Mouse (Mus musculus) MEL (cell line): Measurements from ENCODE around the gene Tpcn2. TPM values are rescaled to one million over a fixed set of nuclear protein-coding genes. Genes with fewer than 3 reads are reported as not detected.

ENCODE experiments used
- DNase-seq: peaks from one replicate; pipeline ENCODE4 v3.0.0; 2011; ENCODE audit warnings: low read depth, low spot score
- H3K27ac ChIP-seq: 2 replicates; pipeline ENCODE4 v1.5.1; 2012; ENCODE audit warnings: low read depth, mild to moderate bottlenecking, control low read depth, low read length, moderate library complexity; ENCODE audit not compliant: control insufficient read depth
- H3K27me3 ChIP-seq, 2 experiments: fragments of 150-350 bp in 1 of 2; sonication (generic) in 1 of 2; 2 replicates each; pipeline ENCODE4 v1.6.1; 2012; ENCODE audit warnings: low read length in 2 of 2, mild to moderate bottlenecking in 2 of 2, improper control_type of control experiment in 1 of 2, moderate library complexity in 1 of 2; ENCODE audit not compliant: insufficient read depth in 2 of 2, control insufficient read depth in 1 of 2
- H3K36me3 ChIP-seq, 2 experiments: 2 replicates each; pipeline ENCODE4 v1.6.1; 2012 to 2014; ENCODE audit warnings: low read length in 2 of 2, improper control_type of control experiment in 1 of 2, inconsistent platforms in 1 of 2, mild to moderate bottlenecking in 1 of 2; ENCODE audit not compliant: insufficient read depth in 2 of 2, control insufficient read depth in 1 of 2
- H3K4me1 ChIP-seq, 2 experiments: fragments of 150-350 bp in 1 of 2; sonication (generic) in 1 of 2; 2 replicates each; pipeline ENCODE4 v1.6.1; 2012; ENCODE audit warnings: low read length in 2 of 2, improper control_type of control experiment in 1 of 2, mild to moderate bottlenecking in 1 of 2; ENCODE audit not compliant: insufficient read depth in 2 of 2, control insufficient read depth in 1 of 2
- H3K4me3 ChIP-seq, 2 experiments: fragments of 150-350 bp in 1 of 2; sonication (generic) in 1 of 2; 2 replicates each; pipeline ENCODE4 v1.5.1; 2012; ENCODE audit warnings: low read depth in 2 of 2, low read length in 2 of 2, mild to moderate bottlenecking in 2 of 2, moderate library complexity in 2 of 2, control low read depth in 1 of 2, improper control_type of control experiment in 1 of 2; ENCODE audit not compliant: control insufficient read depth in 1 of 2, insufficient read depth in 1 of 2
- H3K79me2 ChIP-seq: 2 replicates; pipeline ENCODE4 v1.6.1; 2012; ENCODE audit warnings: mild to moderate bottlenecking, low read length, moderate library complexity; ENCODE audit not compliant: control insufficient read depth, poor library complexity, insufficient read depth
- H3K9ac ChIP-seq: 2 replicates; pipeline ENCODE4 v1.6.1; 2012; ENCODE audit warnings: low read depth, mild to moderate bottlenecking, control low read depth, low read length, moderate library complexity; ENCODE audit not compliant: control insufficient read depth, poor library complexity, severe bottlenecking
- H3K9me3 ChIP-seq: fragments of 150-350 bp; sonication (generic); replicated peaks from 2 replicates; pipeline ENCODE4 v1.6.1; 2012; ENCODE audit warnings: mild to moderate bottlenecking, low read length, improper control_type of control experiment, moderate library complexity; ENCODE audit not compliant: insufficient read depth
- BHLHE40 ChIP-seq: IDR thresholded peaks from 2 replicates; pipeline ENCODE4 v1.6.1; 2012; ENCODE audit warnings: low read depth, mild to moderate bottlenecking, inconsistent platforms, low read length, improper control_type of control experiment, borderline replicate concordance
- CHD1 ChIP-seq: IDR thresholded peaks from 2 replicates; pipeline ENCODE4 v1.6.1; 2012; ENCODE audit warnings: low read depth, mild to moderate bottlenecking, inconsistent platforms, low read length, improper control_type of control experiment
- CHD2 ChIP-seq: IDR thresholded peaks from 2 replicates; pipeline ENCODE4 v1.6.1; 2011; ENCODE audit warnings: low read length, improper control_type of control experiment
- ELF1 ChIP-seq: IDR thresholded peaks from 2 replicates; pipeline ENCODE4 v1.6.1; 2014; ENCODE audit warnings: low read depth, mild to moderate bottlenecking, inconsistent platforms, low read length, improper control_type of control experiment, moderate library complexity
- GABPA ChIP-seq: IDR thresholded peaks from 2 replicates; pipeline ENCODE4 v1.6.1; 2012; ENCODE audit warnings: low read depth, mild to moderate bottlenecking, inconsistent platforms, low read length, improper control_type of control experiment, moderate library complexity
- GATA1 ChIP-seq: IDR thresholded peaks from 2 replicates; pipeline ENCODE4 v1.6.1; 2011; ENCODE audit warnings: low read depth, low read length, improper control_type of control experiment
- HCFC1 ChIP-seq: IDR thresholded peaks from 2 replicates; pipeline ENCODE4 v1.6.1; 2012; ENCODE audit warnings: low read depth, mild to moderate bottlenecking, inconsistent platforms, low read length, improper control_type of control experiment, moderate library complexity
- KAT2A ChIP-seq: conservative IDR thresholded peaks from 2 replicates; pipeline ENCODE4 v1.6.1; 2012; ENCODE audit warnings: low read depth, low read length, improper control_type of control experiment, inconsistent platforms
- MAFK ChIP-seq: IDR thresholded peaks from 2 replicates; pipeline ENCODE4 v1.6.1; 2011; ENCODE audit warnings: low read depth, mild to moderate bottlenecking, low read length, improper control_type of control experiment, borderline replicate concordance
- MAX ChIP-seq: IDR thresholded peaks from 2 replicates; pipeline ENCODE4 v1.6.1; 2011; ENCODE audit warnings: low read length, improper control_type of control experiment
- MEF2A ChIP-seq: IDR thresholded peaks from 2 replicates; pipeline ENCODE4 v1.6.1; 2014; ENCODE audit warnings: low read depth, mild to moderate bottlenecking, inconsistent platforms, low read length, improper control_type of control experiment; ENCODE audit not compliant: poor library complexity, insufficient replicate concordance, severe bottlenecking; ENCODE audit errors: extremely low read depth
- MXI1 ChIP-seq: IDR thresholded peaks from 2 replicates; pipeline ENCODE4 v1.6.1; 2011; ENCODE audit warnings: mild to moderate bottlenecking, low read depth, low read length, improper control_type of control experiment
- MYB ChIP-seq: IDR thresholded peaks from 2 replicates; pipeline ENCODE4 v1.6.1; 2011; ENCODE audit warnings: mild to moderate bottlenecking, low read depth, low read length, improper control_type of control experiment
- NELFE ChIP-seq: IDR thresholded peaks from 2 replicates; pipeline ENCODE4 v1.6.1; 2011; ENCODE audit warnings: low read depth, low read length, improper control_type of control experiment
- NRF1 ChIP-seq: IDR thresholded peaks from 2 replicates; pipeline ENCODE4 v1.6.1; 2014; ENCODE audit warnings: low read depth, mild to moderate bottlenecking, inconsistent platforms, low read length, improper control_type of control experiment, moderate library complexity; ENCODE audit not compliant: poor library complexity, insufficient read depth, severe bottlenecking
- POLR2AphosphoS2 ChIP-seq: IDR thresholded peaks from 2 replicates; pipeline ENCODE4 v1.6.1; 2011; ENCODE audit warnings: low read length, improper control_type of control experiment
- POLR2AphosphoS5 ChIP-seq: IDR thresholded peaks from 2 replicates; pipeline ENCODE4 v1.6.1; 2012; ENCODE audit warnings: low read depth, borderline replicate concordance, mild to moderate bottlenecking, inconsistent platforms, low read length, moderate library complexity, mixed read lengths
- SIN3A ChIP-seq: IDR thresholded peaks from 2 replicates; pipeline ENCODE4 v1.6.1; 2012; ENCODE audit warnings: low read length, improper control_type of control experiment, inconsistent platforms
- TAL1 ChIP-seq: IDR thresholded peaks from 2 replicates; pipeline ENCODE4 v1.6.1; 2012; ENCODE audit warnings: mild to moderate bottlenecking, inconsistent platforms, low read length, moderate library complexity, mixed read lengths
- TCF12 ChIP-seq: IDR thresholded peaks from 2 replicates; pipeline ENCODE4 v1.6.1; 2014; ENCODE audit warnings: low read depth, mild to moderate bottlenecking, inconsistent platforms, low read length, improper control_type of control experiment, moderate library complexity
- ZKSCAN1 ChIP-seq: IDR thresholded peaks from 2 replicates; pipeline ENCODE4 v1.6.1; 2012; ENCODE audit warnings: low read depth, mild to moderate bottlenecking, inconsistent platforms, low read length, improper control_type of control experiment, moderate library complexity
- ZNF384 ChIP-seq: IDR thresholded peaks from 2 replicates; pipeline ENCODE4 v1.6.1; 2012; ENCODE audit warnings: low read depth, mild to moderate bottlenecking, inconsistent platforms, low read length, improper control_type of control experiment
- polyA plus RNA-seq, 2 experiments: library from polyadenylated mRNA; stranded (reverse) in 1 of 2; unstranded in 1 of 2; fragments of >175 nt in 1 of 2; fragments of >200 nt in 1 of 2; gene quantifications; 2 replicates each; pipeline versions ENCODE4 v1.2.1 to v1.2.4; 2012; ENCODE audit warnings: low replicate concordance in 2 of 2, low read depth in 1 of 2; ENCODE audit not compliant: insufficient read length in 2 of 2, insufficient read depth in 1 of 2, missing spikeins in 1 of 2
- total RNA-seq: library from RNA; depleted of rRNA; stranded (reverse); fragments of 300-350 nt; gene quantifications from 2 replicates; pipeline ENCODE4 v1.2.3, GENCODE M21; 2012

The Tpcn2 gene
- total and polyA plus RNA-seq, 3 experiments, result 6.4 to 10.3 TPM; not detected in 1

GRCm38 (mm10) chr7:145189342-145189741, 94.5 kb downstream of the Tpcn2 start:
- Histone ChIP-seq H3K4me3 (no peak overlapping the region), H3K9ac (no peak overlapping the region), H3K27me3 (no peaks in the 10 kb centered on the region), H3K27ac (no peak overlapping the region)
- DNase-seq, result no peak
- TF ChIP-seq MXI1 (no peak), KAT2A (no peak), ELF1 (no peak)
- TF ChIP-seq, all 39 proteins: peak for 0
- Histone ChIP-seq H3K79me2 (no peaks in the 10 kb centered on the region), H3K36me3 (no peaks in the 10 kb centered on the region), H3K4me1 (no peaks in the 10 kb centered on the region), H3K9me3 (no peaks in the 10 kb centered on the region)

GRCm38 (mm10) chr7:145187802-145188201, 96.0 kb downstream of the Tpcn2 start:
- H3K4me3 ChIP-seq, result no peak overlapping the region
- no peaks in the 10 kb centered on the region for H3K79me2 ChIP-seq
- H3K36me3 ChIP-seq, result no peaks in the 10 kb centered on the region
- TF ChIP-seq MAFK (no peak), MYB (no peak), MEF2A (no peak), MAX (no peak), ZNF384 (no peak), GABPA (no peak), GATA1 (no peak), HCFC1 (no peak), TAL1 (no peak), ZKSCAN1 (no peak), CHD2 (no peak), POLR2AphosphoS5 (no peak), POLR2AphosphoS2 (no peak), BHLHE40 (no peak), ELF1 (no peak), NRF1 (no peak), CHD1 (no peak), NELFE (no peak), SIN3A (no peak), TCF12 (no peak)
- no peak overlapping the region for H3K27ac ChIP-seq
- H3K9me3 ChIP-seq, result no peaks in the 10 kb centered on the region
- no peaks in the 10 kb centered on the region for H3K27me3 ChIP-seq
- H3K9ac ChIP-seq, result no peak overlapping the region
- no peak for DNase-seq
- H3K4me1 ChIP-seq, result no peaks in the 10 kb centered on the region
